Mouse (Mus musculus) layer of hippocampus, adult 6 months (tissue): Measurements from ENCODE around the gene Fndc3c1. TPM values are rescaled to one million over a fixed set of nuclear protein-coding genes. Genes with fewer than 3 reads are reported as not detected.

Experiments used
- long read RNA-seq, 2 experiments: library from polyadenylated mRNA; unstranded; transcript quantifications; one replicate each; pipeline ENCODE4 v2.0.0; 2019 to 2020
- microRNA-seq: library from miRNA; unstranded; fragments of <30 nt; microRNA quantifications from one replicate; pipeline ENCODE4 v1.2.0, GENCODE M21; 2020
- polyA plus RNA-seq: library from polyadenylated mRNA; unstranded; fragments of <200 nt; fragmentation: Nextera tagmentation; gene quantifications from 2 replicates; pipeline ENCODE4 v1.2.3, GENCODE M21; 2021

The Fndc3c1 gene
- polyA plus RNA-seq: not detected in 2 replicates
- long read RNA-seq, experiment 1: 0 reads
- long read RNA-seq, experiment 2: 0 reads

GRCm38 (mm10) chrX:106485101-106485651 is at the start of gene Fndc3c1:
Gene Fndc3c1, minus strand, starts transcription at chrX:106485401.

Small RNA genes within 50 kb of the gene (microRNA-seq; reads per million reads assigned to microRNA genes)
- gene Gm27428: not detected

Other genes starting within 250 kb of the Fndc3c1 start
- not detected in 2 replicates for gene Fnd3c2, start 230.0 kb downstream of the Fndc3c1 start, polyA plus RNA-seq
- 0.13 TPM in 1 of 2 replicates, not detected in the other for gene Gm5127, start 97.8 kb upstream of the Fndc3c1 start, polyA plus RNA-seq
- 1.2 and 1.3 TPM in 2 replicates for gene Cysltr1, start 118.3 kb upstream of the Fndc3c1 start, polyA plus RNA-seq